Mouse (Mus musculus) liver, embryonic 14.5 days (tissue): ENCODE measurements around the gene Dhrs3.

Source experiments
- CTCF ChIP-seq: IDR thresholded peaks from 2 replicates; pipeline ENCODE4 v1.5.1; 2016; ENCODE audit warnings: antibody characterized with exemption, low read depth, control low read depth
- EP300 ChIP-seq: IDR thresholded peaks from 2 replicates; pipeline ENCODE4 v1.6.1; 2016; ENCODE audit warnings: antibody characterized with exemption, low read depth

DNA sequence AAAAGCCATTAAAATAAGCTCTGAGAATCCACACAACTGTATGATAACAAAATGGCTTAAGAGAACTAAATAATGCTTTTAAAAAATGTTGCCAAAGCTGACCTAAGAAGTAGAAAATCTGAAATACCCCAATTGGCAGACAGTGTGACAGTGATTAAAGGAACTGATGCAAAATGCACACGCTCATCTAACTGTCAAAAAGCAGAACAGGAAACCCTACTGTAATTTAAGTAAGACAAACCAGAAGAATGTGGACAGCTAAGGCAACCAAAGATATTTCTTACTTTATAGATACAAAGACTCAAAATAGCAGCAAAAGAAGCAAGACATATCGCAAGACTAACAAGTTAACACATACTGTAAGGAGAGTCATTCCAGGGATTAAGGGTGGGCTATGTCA is 78.4 kb downstream of the Dhrs3 start:
- TF ChIP-seq EP300 (no peak), CTCF (no peak)
